Mouse (Mus musculus) heart, postnatal 0 days (tissue): ENCODE data around the gene Crcp.

Source experiments
- CTCF ChIP-seq: IDR thresholded peaks from 2 replicates; pipeline ENCODE4 v1.5.1; 2016; ENCODE audit warnings: antibody characterized with exemption, control low read depth, low read depth
- EP300 ChIP-seq: IDR thresholded peaks from 2 replicates; pipeline ENCODE4 v1.6.1; 2016; ENCODE audit warnings: antibody characterized with exemption, low read depth

DNA sequence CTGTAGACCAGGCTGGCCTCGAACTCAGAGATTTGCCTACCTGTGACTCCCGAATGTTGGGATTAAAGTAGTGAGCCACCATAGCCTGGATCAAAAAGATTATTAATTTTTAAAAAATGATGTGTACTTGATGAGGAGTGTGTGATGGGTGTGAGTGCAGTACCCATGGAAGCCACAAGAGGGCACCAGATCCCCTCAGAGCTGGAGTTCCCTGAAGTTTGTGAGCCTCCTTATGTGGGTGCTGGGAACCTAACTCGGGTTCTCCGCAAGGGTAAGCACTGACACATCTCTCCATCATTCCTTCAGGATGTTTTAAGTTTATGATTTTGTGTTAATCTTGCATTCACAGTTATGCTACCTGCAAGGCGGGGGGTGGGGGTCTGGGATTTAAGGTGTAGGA, 18.1 kb upstream of the Crcp start:
- no peak; the same call in 1 of the 2 replicates for TF ChIP-seq CTCF
- TF ChIP-seq EP300: no peak
